Comparison of ENCODE assay signal across 8 mouse cellular contexts in the genomic region with DNA sequence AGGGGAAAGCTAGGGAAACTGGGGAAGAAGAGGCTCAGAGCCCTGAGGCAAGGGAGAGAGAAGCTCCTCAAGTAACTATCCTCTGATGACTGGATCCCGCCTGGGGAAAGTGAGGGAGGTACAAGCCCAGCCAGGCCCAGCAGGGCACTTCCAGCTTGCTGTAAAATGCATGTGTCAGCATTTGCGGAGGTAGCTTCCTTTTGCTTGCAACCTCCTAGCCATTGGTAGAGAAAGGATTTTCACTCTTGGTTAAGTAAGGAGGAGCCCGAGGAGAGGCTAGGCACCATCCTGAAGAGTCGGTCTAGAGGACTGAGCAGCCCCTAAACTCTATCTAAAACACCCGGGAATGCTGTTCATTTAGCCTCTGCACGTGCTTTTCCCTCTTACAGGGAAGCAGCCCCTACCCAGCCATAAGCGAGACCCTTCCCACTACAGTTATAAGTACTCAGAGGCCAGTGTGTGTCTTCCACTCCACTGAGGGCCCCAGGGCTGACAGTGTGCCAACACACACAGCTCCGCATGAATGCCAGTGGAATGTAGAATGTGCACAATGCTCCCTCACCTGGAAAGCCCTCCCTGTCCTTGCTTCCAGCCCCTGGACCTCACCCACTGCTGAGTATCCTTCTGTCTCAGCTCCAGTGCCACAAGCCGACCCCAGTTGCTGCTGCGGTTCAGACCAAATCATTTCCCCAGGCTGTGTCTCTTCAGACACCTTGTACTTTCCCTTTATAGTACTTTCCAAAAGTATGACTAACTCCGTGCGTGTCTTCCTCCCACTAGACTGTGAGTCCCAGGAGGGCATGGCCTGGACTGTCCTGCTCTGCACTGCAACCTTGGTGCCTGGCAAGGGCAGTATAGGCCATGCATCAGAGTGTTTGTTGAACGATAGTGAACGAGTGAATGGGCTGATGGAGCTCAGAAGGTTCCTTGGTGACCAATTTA.
DNase-seq lines count a peak whose midpoint lies in the region; ATAC-seq lines count a peak whose summit lies in the region.

No protein-coding gene starts in this region.

- 46% methylated on average over 14 of the region's 14 CpGs for WGBS in kidney, embryonic 14.5 days
- 67% methylated on average over 14 of the region's 14 CpGs for WGBS in midbrain, embryonic 13.5 days

- peaks cover 11% of the 10 kb centered on the region for H3K4me1 ChIP-seq in kidney, embryonic 14.5 days (ENCODE audit: control insufficient read depth, insufficient read depth, low read length)
- peaks cover 18% of the 10 kb centered on the region for H3K4me1 ChIP-seq in midbrain, embryonic 13.5 days (replicated peaks)

- no peak overlapping the region for H3K4me3 ChIP-seq in kidney, embryonic 14.5 days (ENCODE audit: low read length)
- no peak overlapping the region for H3K4me3 ChIP-seq in midbrain, embryonic 13.5 days (replicated peaks)

- DNase-seq in frontal cortex, postnatal 25 days (ENCODE audit: low spot score in 2 of 2) = no peak
- DNase-seq in adrenal gland, postnatal 36 days = peak; percentile 56 to 64
- no peak for DNase-seq in gastrocnemius, adult 18-20 months (ENCODE audit: low spot score)
- no peak for DNase-seq in gastrocnemius, adult 8-10 months (ENCODE audit: low spot score in 2 of 2)

- H3K27me3 ChIP-seq in kidney, embryonic 14.5 days (ENCODE audit: control insufficient read depth, insufficient read depth, low read length) = no peaks in the 10 kb centered on the region
- H3K27me3 ChIP-seq in midbrain, embryonic 13.5 days = no peaks in the 10 kb centered on the region

- no peaks in the 10 kb centered on the region for H3K9me3 ChIP-seq in kidney, embryonic 14.5 days (ENCODE audit: control insufficient read depth, low read length)
- no peaks in the 10 kb centered on the region for H3K9me3 ChIP-seq in midbrain, embryonic 13.5 days

- H3K36me3 ChIP-seq in kidney, embryonic 14.5 days (ENCODE audit: control insufficient read depth, insufficient read depth, low read length) = no peaks in the 10 kb centered on the region
- no peaks in the 10 kb centered on the region for H3K36me3 ChIP-seq in midbrain, embryonic 13.5 days

- peak; percentile 59; the same call in 1 of the 2 replicates for ATAC-seq in frontal cortex, adult (ENCODE audit: low TSS enrichment)
- peak; percentile 83 for ATAC-seq in kidney, embryonic 14.5 days (ENCODE audit: low FRiP score, low TSS enrichment)
- ATAC-seq in midbrain, embryonic 13.5 days = peak; percentile 84
- ATAC-seq in activated CD4-positive, CD25-positive, alpha-beta regulatory T cell, adult 4 months = no peak

- H3K9ac ChIP-seq in kidney, embryonic 14.5 days (ENCODE audit: low read depth, low read length) = no peak overlapping the region
- H3K9ac ChIP-seq in midbrain, embryonic 13.5 days (replicated peaks) = no peak overlapping the region

- H3K27ac ChIP-seq in kidney, embryonic 14.5 days (ENCODE audit: low read depth, low read length) = no peak overlapping the region
- H3K27ac ChIP-seq in midbrain, embryonic 13.5 days = peak overlapping the region; percentile 71

- H3K4me2 ChIP-seq in kidney, embryonic 14.5 days (replicated peaks; ENCODE audit: low read depth, low read length) = no peak overlapping the region
- H3K4me2 ChIP-seq in midbrain, embryonic 13.5 days (replicated peaks) = 0 out of 2 replicates have a peak overlapping the region, but pooled peaks have one; percentile 6

Comparison
In these comparisons a context has a peak if more than half of its experiments do, and no peak if none do; other contexts are left out.
1. DNase-seq: peak in adrenal gland, postnatal 36 days (2 of 2); none in frontal cortex, postnatal 25 days (0 of 2), gastrocnemius, adult 18-20 months (single experiment) and gastrocnemius, adult 8-10 months (0 of 2).